ENCODE assay signal across 13 mouse cellular contexts in the genomic region with DNA sequence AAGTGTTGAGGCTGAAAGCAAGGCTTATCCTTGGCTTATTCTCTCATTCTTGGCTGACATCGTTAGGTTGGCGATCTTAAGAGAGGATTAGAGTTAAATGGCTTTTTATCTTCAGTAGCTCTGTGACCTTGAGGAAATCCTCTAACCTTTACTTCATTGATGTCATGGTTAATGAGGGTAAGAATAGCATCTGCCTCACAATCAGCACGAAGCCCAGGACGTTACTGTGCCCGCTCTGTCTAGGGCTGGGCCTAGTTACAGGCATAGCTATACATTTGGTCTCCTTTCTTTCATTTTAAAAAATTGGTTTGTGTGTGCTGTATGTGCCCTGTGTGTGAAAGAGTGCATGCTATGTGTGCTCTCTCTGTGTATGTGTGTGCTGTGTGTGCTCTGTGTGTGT.
"Had no signal": no experiment of that assay in that cellular context is flagged by ENCODE, and none has a peak within 500 bp of the region (broad histone marks: within the 10 kb centered on the region; RNA-seq: fewer than 3 reads in every experiment).

No protein-coding gene starts in this region.

- H3K9me3 ChIP-seq: kidney, embryonic 15.5 days; limb, embryonic 13.5 days; midbrain, embryonic 12.5 days; neural tube, embryonic 15.5 days; stomach, embryonic 15.5 days had no signal

- H3K27me3 ChIP-seq: kidney, embryonic 15.5 days; limb, embryonic 13.5 days; midbrain, embryonic 12.5 days; neural tube, embryonic 15.5 days; stomach, embryonic 15.5 days had no signal

- H3K9ac ChIP-seq: kidney, embryonic 15.5 days; limb, embryonic 13.5 days; liver, embryonic 14.5 days; midbrain, embryonic 12.5 days; neural tube, embryonic 15.5 days; stomach, embryonic 15.5 days had no signal

- DNase-seq: kidney, postnatal 14 days; left cerebral cortex, postnatal 4 days; lung, adult 18-20 months; right cerebral cortex, postnatal 14 days; thymus, adult 2 months; thymus, postnatal 25 days had no signal

- H3K36me3 ChIP-seq: kidney, embryonic 15.5 days; limb, embryonic 13.5 days; midbrain, embryonic 12.5 days; neural tube, embryonic 15.5 days; stomach, embryonic 15.5 days had no signal

- H3K4me2 ChIP-seq: kidney, embryonic 15.5 days; limb, embryonic 13.5 days; midbrain, embryonic 12.5 days; neural tube, embryonic 15.5 days; stomach, embryonic 15.5 days had no signal

- H3K27ac ChIP-seq: kidney, embryonic 15.5 days; limb, embryonic 13.5 days; liver, embryonic 14.5 days; midbrain, embryonic 12.5 days; neural tube, embryonic 15.5 days; stomach, embryonic 15.5 days had no signal

- H3K4me3 ChIP-seq: kidney, embryonic 15.5 days; limb, embryonic 13.5 days; midbrain, embryonic 12.5 days; myocyte; neural tube, embryonic 15.5 days; stomach, embryonic 15.5 days had no signal
